Comparison of ENCODE assay signal across 9 mouse cellular contexts in the genomic region with DNA sequence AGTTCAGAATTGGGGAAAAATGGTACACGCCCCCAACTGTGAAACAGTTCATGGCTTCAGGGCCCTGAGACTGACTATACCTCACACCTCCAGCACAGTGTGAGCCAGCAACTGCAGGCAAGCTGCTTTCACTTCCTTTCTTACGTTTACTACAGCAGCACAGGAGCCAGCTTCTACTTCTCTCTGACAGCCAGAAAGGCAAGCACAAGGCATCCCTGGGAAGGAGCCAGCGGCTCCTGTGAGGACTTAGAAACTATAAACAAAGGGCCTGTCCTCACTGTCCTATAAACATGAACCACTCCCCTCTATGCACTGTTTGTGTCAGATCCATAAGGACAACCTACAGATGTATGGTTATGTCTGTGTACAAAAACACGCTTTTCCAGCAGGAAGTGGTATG.
DNase-seq lines count a peak whose midpoint lies in the region.
"Had no signal": no experiment of that assay in that cellular context is flagged by ENCODE, and none has a peak within 500 bp of the region (broad histone marks: within the 10 kb centered on the region; RNA-seq: fewer than 3 reads in every experiment).

No protein-coding gene starts in this region.

- intact Hi-C loops in gastrocnemius, postnatal 14 days (cut with DNase I; ENCODE audit: low total_unique reads) = no loop called here

- DNase-seq in heart, adult 11 months = peak; percentile 92
- no peak for DNase-seq in heart, adult 8-10 months (ENCODE audit: low spot score)
- DNase-seq in thymus, postnatal 4 days = peak; percentile 28
- no peak for DNase-seq in thymus, postnatal 25 days
- peak; percentile 17 to 54 for DNase-seq in lung, postnatal 4 days
- DNase-seq in cerebellum, adult 9-11 months = no peak
- no peak for DNase-seq in gastrocnemius, postnatal 14 days
- DNase-seq in left cerebral cortex, adult 8-10 months (ENCODE audit: low spot score in 2 of 2) = no peak
- DNase-seq: adrenal gland, postnatal 14 days had no signal

Comparison
In these comparisons a context has a peak if more than half of its experiments do, and no peak if none do; other contexts are left out.
1. DNase-seq: peak in heart, adult 11 months (single experiment), thymus, postnatal 4 days (single experiment) and lung, postnatal 4 days (2 of 2); none in heart, adult 8-10 months (single experiment), thymus, postnatal 25 days (single experiment), cerebellum, adult 9-11 months (single experiment), gastrocnemius, postnatal 14 days (single experiment) and left cerebral cortex, adult 8-10 months (0 of 2).